Mouse (Mus musculus) heart, embryonic 11.5 days (tissue): Measurements from ENCODE around the gene Gprin1. TPM values are rescaled to one million over a fixed set of nuclear protein-coding genes. Genes with fewer than 3 reads are reported as not detected.

Experiments used
- ATAC-seq: fragments of 200-750 bp; cut with Nextera tagmentation; replicated peaks from 2 replicates; pipeline ENCODE4 v1.8.0; 2017; ENCODE audit warnings: moderate library complexity; ENCODE audit not compliant: insufficient number of reproducible peaks, low FRiP score, low TSS enrichment
- H3K27ac ChIP-seq: fragments of 300-500 bp; sonication (generic); 2 replicates; pipeline ENCODE4 v1.5.1; 2014; ENCODE audit warnings: mild to moderate bottlenecking, low read depth, low read length
- H3K27me3 ChIP-seq: fragments of 300-500 bp; sonication (generic); 2 replicates; pipeline ENCODE4 v1.6.1; 2014; ENCODE audit warnings: mild to moderate bottlenecking, low read length, mixed read lengths; ENCODE audit not compliant: control insufficient read depth, insufficient read depth
- H3K36me3 ChIP-seq: fragments of 300-500 bp; sonication (generic); 2 replicates; pipeline ENCODE4 v1.6.1; 2014; ENCODE audit warnings: mild to moderate bottlenecking, low read length, moderate library complexity, mixed read lengths; ENCODE audit not compliant: control insufficient read depth, insufficient read depth
- H3K4me1 ChIP-seq: fragments of 300-500 bp; sonication (generic); 2 replicates; pipeline ENCODE4 v1.6.1; 2014; ENCODE audit warnings: low read length; ENCODE audit not compliant: control insufficient read depth, insufficient read depth
- H3K4me2 ChIP-seq: fragments of 300-500 bp; sonication (generic); 2 replicates; pipeline ENCODE4 v1.6.1; 2014; ENCODE audit warnings: mild to moderate bottlenecking, moderate library complexity
- H3K4me3 ChIP-seq: fragments of 300-500 bp; sonication (generic); 2 replicates; pipeline ENCODE4 v1.5.1; 2014; ENCODE audit warnings: low read depth, low read length
- H3K9ac ChIP-seq: fragments of 300-500 bp; sonication (generic); 2 replicates; pipeline ENCODE4 v1.6.1; 2014; ENCODE audit warnings: mild to moderate bottlenecking, low read depth, low read length, moderate library complexity
- H3K9me3 ChIP-seq: fragments of 300-500 bp; sonication (generic); replicated peaks from 2 replicates; pipeline ENCODE4 v1.6.1; 2016; ENCODE audit warnings: low read length; ENCODE audit not compliant: control insufficient read depth
- WGBS: fragments of 180-500 bp; shearing (Covaris S2); extraction: QIAGEN DNeasy Blood & Tissue Kit; methylation state at CpG from one replicate; pipeline ENCODE4 v1.1.7; 2014; ENCODE audit not compliant: insufficient replicate concordance; 5-methylcytosine and 5-hydroxymethylcytosine counted together
- polyA plus RNA-seq: library from polyadenylated mRNA; unstranded; fragments of >200 nt; fragmentation: Nextera tagmentation; extraction: Ambion mirVana; gene quantifications from 2 replicates; pipeline ENCODE4 v1.2.1, GENCODE M21; 2014

Gene Gprin1
- polyA plus RNA-seq, 1 experiment from 2014 or later, result 0.13 TPM

- Histone ChIP-seq H3K36me3 (peaks cover 19% of the 10 kb centered on the region), H3K9me3 (no peaks in the 10 kb centered on the region), H3K4me1 (peaks cover 29% of the 10 kb centered on the region), H3K4me3 (peak overlapping the region; percentile 97), H3K27me3 (no peaks in the 10 kb centered on the region), H3K27ac (peak overlapping the region; percentile 98), H3K9ac (peak overlapping the region; percentile 96), H3K4me2 (peak overlapping the region; percentile 84)
- WGBS, result 2% methylated on average over 32 of the region's 35 CpGs
- peak; percentile 60 for ATAC-seq
Observed at GRCm38 (mm10) chr13:54687096-54687495, 62.6 kb downstream of the Gprin1 start.

Other genes starting within 250 kb of the Gprin1 start
- gene Simc1, start 246.1 kb downstream of the Gprin1 start, polyA plus RNA-seq, result 7.0 and 7.6 TPM in 2 replicates
- gene 4833439L19Rik, start 184.4 kb downstream of the Gprin1 start, polyA plus RNA-seq, result 126 and 137 TPM in 2 replicates
- gene Arl10, start 174.9 kb downstream of the Gprin1 start, polyA plus RNA-seq, result 17.6 and 18.4 TPM in 2 replicates
- gene Nop16, start 159.8 kb downstream of the Gprin1 start, polyA plus RNA-seq, result 61.8 and 65.6 TPM in 2 replicates
- gene Higd2a, start 159.7 kb downstream of the Gprin1 start, polyA plus RNA-seq, result 225 and 241 TPM in 2 replicates
- gene Cltb, start 138.5 kb downstream of the Gprin1 start, polyA plus RNA-seq, result 38.6 and 39.5 TPM in 2 replicates
- 61.1 and 73.8 TPM in 2 replicates for gene Faf2, start 128.1 kb downstream of the Gprin1 start, polyA plus RNA-seq
- gene Rnf44, start 56.0 kb downstream of the Gprin1 start, polyA plus RNA-seq, result 70.7 and 75.8 TPM in 2 replicates
- gene Cdhr2, start 48.4 kb downstream of the Gprin1 start, polyA plus RNA-seq, result 0.04 and 0.24 TPM in 2 replicates
- 0.27 and 0.59 TPM in 2 replicates for gene Sncb, start 16.7 kb upstream of the Gprin1 start, polyA plus RNA-seq
- gene Eif4e1b, start 34.1 kb upstream of the Gprin1 start, polyA plus RNA-seq, result not detected in 2 replicates
- 2.4 and 3.9 TPM in 2 replicates for gene Tspan17, start 39.5 kb upstream of the Gprin1 start, polyA plus RNA-seq
- gene Unc5a, start 199.5 kb upstream of the Gprin1 start, polyA plus RNA-seq, result 2.5 and 2.6 TPM in 2 replicates